Mouse (Mus musculus): ENCODE data around the gene Cmya5.

Cmya5 gene

GRCm38 (mm10) chr13:93060437-93060836, 84.1 kb downstream of the Cmya5 start:
- no peak for DNase-seq

- no peak for DNase-seq
These were observed 85.9 kb downstream of the Cmya5 start for GRCm38 (mm10) chr13:93058551-93059011.

- no peak for DNase-seq
These were observed 86.8 kb downstream of the Cmya5 start for GRCm38 (mm10) chr13:93057492-93058260.

- DNase-seq = no peak
These were observed 88.4 kb downstream of the Cmya5 start for GRCm38 (mm10) chr13:93056091-93056490.

GRCm38 (mm10) chr13:93051483-93051882, 93.0 kb downstream of the Cmya5 start:
- DNase-seq = no peak

- no peak for DNase-seq
These were observed 103.5 kb downstream of the Cmya5 start for GRCm38 (mm10) chr13:93041021-93041420.

- no peak for DNase-seq
These were observed 108.3 kb downstream of the Cmya5 start for GRCm38 (mm10) chr13:93036218-93036617.

- no peak for DNase-seq
These were observed 115.2 kb downstream of the Cmya5 start for GRCm38 (mm10) chr13:93029337-93029736.

- DNase-seq = no peak
These were observed 119.7 kb downstream of the Cmya5 start for GRCm38 (mm10) chr13:93024837-93025236.

GRCm38 (mm10) chr13:93022158-93022557, 122.4 kb downstream of the Cmya5 start:
- DNase-seq = no peak

- no peak for DNase-seq
These were observed 131.6 kb downstream of the Cmya5 start for GRCm38 (mm10) chr13:93012952-93013351.

- DNase-seq = no peak
These were observed 133.2 kb downstream of the Cmya5 start for GRCm38 (mm10) chr13:93011315-93011714.

- no peak for DNase-seq
These were observed 134.0 kb downstream of the Cmya5 start for GRCm38 (mm10) chr13:93010524-93010923.

GRCm38 (mm10) chr13:93007078-93007477, 137.4 kb downstream of the Cmya5 start:
- DNase-seq = no peak

- no peak for DNase-seq
These were observed 138.2 kb downstream of the Cmya5 start for GRCm38 (mm10) chr13:93006347-93006746.

GRCm38 (mm10) chr13:93004003-93004402, 140.5 kb downstream of the Cmya5 start:
- DNase-seq = no peak

GRCm38 (mm10) chr13:93002456-93002855, 142.1 kb downstream of the Cmya5 start:
- no peak for DNase-seq

GRCm38 (mm10) chr13:93000640-93001351, 143.7 kb downstream of the Cmya5 start:
- no peak for DNase-seq

- no peak for DNase-seq
These were observed 144.7 kb downstream of the Cmya5 start for GRCm38 (mm10) chr13:92999860-93000259.

- DNase-seq = no peak
These were observed 149.8 kb downstream of the Cmya5 start for GRCm38 (mm10) chr13:92994743-92995142.

- DNase-seq = no peak
These were observed 151.7 kb downstream of the Cmya5 start for GRCm38 (mm10) chr13:92992823-92993222.

All from cerebellum, adult 9-10 months (tissue).